Mouse (Mus musculus) stomach, postnatal 0 days (tissue): ENCODE results near the gene Nudcd3. TPM values are rescaled to one million over a fixed set of nuclear protein-coding genes. Genes with fewer than 3 reads are reported as not detected.

Experiments
- ATAC-seq: fragments of 200-750 bp; cut with Nextera tagmentation; 2 replicates; pipeline ENCODE4 v1.8.0; 2017; ENCODE audit not compliant: low FRiP score, low TSS enrichment
- DNase-seq: peaks from one replicate; pipeline ENCODE4 v3.0.0-alpha.2; 2016; ENCODE audit warnings: low spot score
- H3K27ac ChIP-seq: fragments of 300-500 bp; sonication (generic); replicated peaks from 2 replicates; pipeline ENCODE4 v1.5.1; 2014; ENCODE audit warnings: mild to moderate bottlenecking, control low read depth
- H3K27me3 ChIP-seq: fragments of 300-500 bp; sonication (generic); 2 replicates; pipeline ENCODE4 v1.6.1; 2014; ENCODE audit warnings: low read length; ENCODE audit not compliant: control insufficient read depth, insufficient read depth
- H3K36me3 ChIP-seq: fragments of 300-500 bp; sonication (generic); 2 replicates; pipeline ENCODE4 v1.6.1; 2014; ENCODE audit warnings: low read length, mixed read lengths; ENCODE audit not compliant: control insufficient read depth, insufficient read depth
- H3K4me1 ChIP-seq: fragments of 300-500 bp; sonication (generic); replicated peaks from 2 replicates; pipeline ENCODE4 v1.6.1; 2014; ENCODE audit warnings: antibody characterized with exemption; ENCODE audit not compliant: control insufficient read depth, insufficient read depth
- H3K4me2 ChIP-seq: fragments of 300-500 bp; sonication (generic); replicated peaks from 2 replicates; pipeline ENCODE4 v1.6.1; 2014; ENCODE audit warnings: low read depth, mild to moderate bottlenecking, control low read depth, moderate library complexity
- H3K4me3 ChIP-seq: fragments of 300-500 bp; sonication (generic); 2 replicates; pipeline ENCODE4 v1.5.1; 2014; ENCODE audit warnings: low read depth, low read length, control low read depth
- H3K9ac ChIP-seq: fragments of 300-500 bp; sonication (generic); 2 replicates; pipeline ENCODE4 v1.6.1; 2014; ENCODE audit warnings: mild to moderate bottlenecking, low read length, control low read depth, mixed read lengths
- H3K9me3 ChIP-seq: fragments of 300-500 bp; sonication (generic); 2 replicates; pipeline ENCODE4 v1.6.1; 2016; ENCODE audit warnings: low read length; ENCODE audit not compliant: control insufficient read depth
- CTCF ChIP-seq: IDR thresholded peaks from 2 replicates; pipeline ENCODE4 v1.5.1; 2016; ENCODE audit warnings: antibody characterized with exemption, low read depth, mild to moderate bottlenecking, moderate library complexity
- EP300 ChIP-seq: optimal IDR thresholded peaks from 2 replicates; pipeline ENCODE3; 2016; ENCODE audit warnings: antibody characterized with exemption
- WGBS: fragments of 180-500 bp; shearing (Covaris S2); extraction: QIAGEN DNeasy Blood & Tissue Kit; methylation state at CpG from one replicate; pipeline ENCODE4 v1.1.7; 2014; 5-methylcytosine and 5-hydroxymethylcytosine counted together
- polyA plus RNA-seq: library from polyadenylated mRNA; unstranded; fragments of >200 nt; fragmentation: Nextera tagmentation; extraction: Ambion mirVana; gene quantifications from 2 replicates; pipeline ENCODE4 v1.2.1, GENCODE M21; 2015

Gene Nudcd3
- polyA plus RNA-seq, 1 experiment from 2014 or later: 22.1 TPM

GRCm38 (mm10) chr11:6156651-6157050 is 43.6 kb downstream of the Nudcd3 start:
- no peak overlapping the region for H3K27ac ChIP-seq
- no peak for DNase-seq
- H3K4me3 ChIP-seq: no peak overlapping the region
- TF ChIP-seq CTCF: no peak
- no peak for TF ChIP-seq EP300
- 71% methylated on average over 5 of the region's 5 CpGs for whole genome bisulfite sequencing
- no peaks in the 10 kb centered on the region for H3K27me3 ChIP-seq
- H3K9ac ChIP-seq: no peak overlapping the region
- no peaks in the 10 kb centered on the region for H3K9me3 ChIP-seq
- no peak for ATAC-seq
- no peaks in the 10 kb centered on the region for H3K36me3 ChIP-seq
- H3K4me1 ChIP-seq: no peaks in the 10 kb centered on the region
- H3K4me2 ChIP-seq: no peak overlapping the region

- Histone ChIP-seq H3K9me3 (no peaks in the 10 kb centered on the region), H3K4me3 (no peak overlapping the region), H3K36me3 (peaks cover 4% of the 10 kb centered on the region; the same call in 1 of the 2 replicates), H3K27ac (no peak overlapping the region), H3K9ac (no peak overlapping the region), H3K27me3 (no peaks in the 10 kb centered on the region), H3K4me2 (no peak overlapping the region), H3K4me1 (no peaks in the 10 kb centered on the region)
- no peak for ATAC-seq
- DNase-seq: no peak
- TF ChIP-seq CTCF (no peak), EP300 (no peak)
- whole genome bisulfite sequencing: 43% methylated on average over 3 of the region's 3 CpGs
Measured at GRCm38 (mm10) chr11:6154211-6154701, 46.0 kb downstream of the Nudcd3 start.

DNA sequence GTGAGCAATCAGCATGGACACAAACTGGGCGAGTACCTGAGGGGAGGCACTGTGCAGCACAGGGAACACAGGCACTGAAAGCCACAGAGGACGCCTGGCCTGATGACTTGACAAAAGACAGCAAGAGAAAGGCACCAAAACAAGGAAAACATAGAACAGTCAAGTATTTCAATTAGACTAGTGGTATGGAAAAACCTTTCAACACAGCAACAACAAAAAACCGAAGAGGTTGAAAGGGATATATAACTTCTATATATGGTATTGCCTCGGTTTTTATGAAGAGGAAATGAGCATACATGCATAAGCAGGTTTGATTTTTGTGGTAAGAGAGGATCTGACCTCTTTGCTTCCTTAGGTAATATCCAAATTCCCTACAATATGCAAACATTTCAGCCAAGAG is 47.4 kb downstream of the Nudcd3 start:
- Histone ChIP-seq H3K4me1 (no peaks in the 10 kb centered on the region), H3K27ac (no peak overlapping the region), H3K4me2 (no peak overlapping the region), H3K9me3 (no peaks in the 10 kb centered on the region), H3K27me3 (no peaks in the 10 kb centered on the region), H3K36me3 (peaks cover 7% of the 10 kb centered on the region; the same call in 1 of the 2 replicates), H3K9ac (no peak overlapping the region), H3K4me3 (no peak overlapping the region)
- no peak for ATAC-seq
- no peak for DNase-seq
- 83% methylated on average over 4 of the region's 4 CpGs for WGBS
- TF ChIP-seq EP300 (no peak), CTCF (no peak)

DNA sequence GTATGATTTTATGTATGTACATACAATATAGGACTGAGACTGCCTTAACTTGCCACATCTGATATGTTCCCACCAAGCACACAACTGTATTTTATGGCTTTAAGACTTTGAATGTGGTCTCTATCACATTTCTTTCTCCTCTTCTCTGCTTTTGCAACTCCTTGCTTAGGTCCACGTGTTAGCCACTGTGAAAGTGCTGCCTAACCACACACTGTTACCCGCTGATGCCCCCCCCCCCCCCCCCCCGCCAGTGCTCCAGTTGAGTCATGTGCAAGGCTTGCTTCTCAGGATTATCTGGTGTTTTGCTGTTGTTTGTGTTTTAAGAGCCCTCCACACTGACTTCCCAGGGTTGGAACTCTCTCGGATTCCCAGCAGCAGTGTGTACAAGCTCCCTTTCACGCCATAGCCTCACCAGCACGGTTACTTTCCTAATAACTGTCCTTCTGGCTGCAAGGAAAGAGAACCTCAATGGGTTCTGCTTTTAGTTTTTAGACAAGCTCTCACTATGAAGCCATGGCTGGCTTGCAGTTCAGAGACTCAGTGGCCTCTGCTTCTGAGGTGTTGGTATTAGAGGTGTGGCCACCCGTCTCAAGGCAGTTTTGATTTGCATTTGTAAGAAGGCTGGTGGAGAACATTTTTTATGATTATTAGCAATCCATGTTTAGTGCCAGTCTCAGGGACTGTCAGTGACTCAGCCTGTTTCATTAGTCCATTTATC is 61.8 kb downstream of the Nudcd3 start:
- Histone ChIP-seq H3K4me3 (no peak overlapping the region), H3K36me3 (no peaks in the 10 kb centered on the region), H3K27me3 (no peaks in the 10 kb centered on the region), H3K4me1 (no peaks in the 10 kb centered on the region), H3K9me3 (no peaks in the 10 kb centered on the region), H3K9ac (no peak overlapping the region), H3K4me2 (no peak overlapping the region), H3K27ac (no peak overlapping the region)
- no peak for ATAC-seq
- WGBS: 74% methylated on average over 7 of the region's 7 CpGs
- no peak for DNase-seq
- TF ChIP-seq EP300 (no peak), CTCF (no peak)

DNA sequence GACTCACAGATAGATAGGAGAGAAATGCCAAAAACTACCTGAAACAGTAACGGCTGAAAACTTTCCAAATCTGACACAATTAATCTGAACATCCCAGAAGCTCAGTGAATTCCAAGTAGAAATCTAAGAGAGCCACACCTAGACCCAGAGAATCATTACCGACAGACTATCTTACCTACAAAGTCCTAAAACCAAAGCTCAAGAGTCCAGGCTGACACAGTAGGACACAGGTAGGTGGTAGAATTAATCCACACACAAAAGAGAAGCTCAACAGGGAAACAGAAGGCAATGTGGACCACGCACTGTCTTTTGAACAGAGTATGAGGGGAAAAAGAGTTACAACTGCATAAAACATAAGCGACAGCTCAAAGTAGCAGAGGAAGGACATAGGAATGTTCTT is 67.3 kb downstream of the Nudcd3 start:
- Histone ChIP-seq H3K36me3 (no peaks in the 10 kb centered on the region), H3K27ac (no peak overlapping the region), H3K4me3 (no peak overlapping the region), H3K4me1 (no peaks in the 10 kb centered on the region), H3K9ac (no peak overlapping the region), H3K4me2 (no peak overlapping the region), H3K9me3 (no peaks in the 10 kb centered on the region), H3K27me3 (no peaks in the 10 kb centered on the region)
- no peak for ATAC-seq
- 93% methylated on average over 4 of the region's 4 CpGs for WGBS
- no peak for TF ChIP-seq CTCF
- TF ChIP-seq EP300: no peak
- DNase-seq: no peak

DNA sequence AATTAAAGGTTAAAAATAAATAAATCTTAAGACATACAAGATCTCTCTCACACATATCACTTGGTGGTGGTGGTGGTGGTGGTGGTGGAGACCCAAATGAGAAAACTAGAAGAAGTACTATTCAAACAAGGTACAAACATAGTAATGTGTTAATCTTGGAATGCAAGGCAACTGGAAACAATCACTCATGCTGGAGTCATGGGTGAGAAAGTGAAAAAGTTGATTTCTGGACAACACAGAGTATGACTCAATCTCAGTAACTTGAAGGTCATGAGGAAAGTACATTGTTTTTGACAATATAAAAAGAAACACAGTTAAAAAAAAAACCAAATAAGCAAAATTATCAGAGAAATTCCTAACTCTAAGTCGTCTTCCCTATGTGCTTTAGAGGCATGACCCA is 69.6 kb downstream of the Nudcd3 start:
- Histone ChIP-seq H3K4me3 (no peak overlapping the region), H3K27me3 (no peaks in the 10 kb centered on the region), H3K36me3 (no peaks in the 10 kb centered on the region), H3K4me2 (no peak overlapping the region), H3K27ac (no peak overlapping the region), H3K9me3 (no peaks in the 10 kb centered on the region), H3K4me1 (no peaks in the 10 kb centered on the region), H3K9ac (no peak overlapping the region)
- no peak for ATAC-seq
- TF ChIP-seq CTCF (no peak), EP300 (no peak)
- 72% methylated on average over 1 of the region's 1 CpGs for WGBS
- DNase-seq: no peak
